Mouse (Mus musculus): ENCODE measurements around the gene Iqsec2. TPM values are rescaled to one million over a fixed set of nuclear protein-coding genes. Genes with fewer than 3 reads are reported as not detected.

Iqsec2 gene
- total and polyA plus RNA-seq, 3 experiments = 0.19 to 1.7 TPM; not detected in 1

GRCm38 (mm10) chrX:152214703-152215102 is 70.6 kb downstream of the Iqsec2 start:
- no peak overlapping the region for H3K9ac ChIP-seq (ENCODE audit: control insufficient read depth, low read depth, low read length, poor library complexity, severe bottlenecking)
- H3K9me3 ChIP-seq (replicated peaks; ENCODE audit: insufficient read depth, low read length) = no peaks in the 10 kb centered on the region
- no peak overlapping the region for H3K4me3 ChIP-seq (ENCODE audit: control insufficient read depth in 1 of 2, insufficient read depth in 1 of 2, low read depth in 2 of 2, low read length in 2 of 2)
- H3K36me3 ChIP-seq (ENCODE audit: control insufficient read depth in 1 of 2, insufficient read depth in 2 of 2, low read length in 2 of 2) = peaks cover 0 to 5% of the 10 kb centered on the region in 2 experiments; a peak in 1 of 4 replicates
- H3K4me1 ChIP-seq (ENCODE audit: control insufficient read depth in 1 of 2, insufficient read depth in 2 of 2, low read length in 2 of 2) = peaks cover 0 to 3% of the 10 kb centered on the region in 2 experiments; a peak in 2 of 4 replicates
- TF ChIP-seq EP300 (IDR thresholded peaks at IDR 0.05; ENCODE audit: low read depth in 1 of 2, low read length in 2 of 2) (peak in 1 of 2 experiments; percentile 77; a peak in 2 of 4 replicates), RCOR1 (IDR thresholded peaks at IDR 0.05; ENCODE audit: low read depth, low read length) (peak; percentile 65), GATA1 (IDR thresholded peaks at IDR 0.05; ENCODE audit: low read depth, low read length) (peak; percentile 64), POLR2AphosphoS5 (IDR thresholded peaks at IDR 0.05; ENCODE audit: borderline replicate concordance, low read depth, low read length) (no peak), MAZ (IDR thresholded peaks at IDR 0.05; ENCODE audit: low read depth, low read length) (no peak), E2F4 (IDR thresholded peaks at IDR 0.05; ENCODE audit: borderline replicate concordance, low read depth, low read length) (no peak), ETS1 (IDR thresholded peaks at IDR 0.05; ENCODE audit: low read depth, low read length) (no peak)
- H3K79me2 ChIP-seq (ENCODE audit: control insufficient read depth, insufficient read depth, low read length, poor library complexity) = no peaks in the 10 kb centered on the region
- no peak overlapping the region for H3K27ac ChIP-seq (ENCODE audit: control insufficient read depth, low read depth, low read length)
- peak; percentile 73 for DNase-seq (ENCODE audit: low read depth, low spot score)
- peaks cover 0 to 1% of the 10 kb centered on the region in 2 experiments; a peak in 1 of 4 replicates for H3K27me3 ChIP-seq (ENCODE audit: control insufficient read depth in 1 of 2, insufficient read depth in 2 of 2, low read length in 2 of 2)

- TF ChIP-seq ETS1 (IDR thresholded peaks at IDR 0.05; ENCODE audit: low read depth, low read length) (no peak), MEF2A (IDR thresholded peaks at IDR 0.05; ENCODE audit: extremely low read depth, insufficient replicate concordance, low read depth, low read length, poor library complexity, severe bottlenecking) (no peak), ZNF384 (IDR thresholded peaks at IDR 0.05; ENCODE audit: low read depth, low read length) (no peak), TBP (IDR thresholded peaks at IDR 0.05; ENCODE audit: low read depth, low read length) (no peak), NRF1 (IDR thresholded peaks at IDR 0.05; ENCODE audit: insufficient read depth, low read depth, low read length, poor library complexity, severe bottlenecking) (no peak), EP300 (IDR thresholded peaks at IDR 0.05; ENCODE audit: low read depth in 1 of 2, low read length in 2 of 2) (no peak)
- no peaks in the 10 kb centered on the region for H3K9me3 ChIP-seq (replicated peaks; ENCODE audit: insufficient read depth, low read length)
These were observed 74.5 kb downstream of the Iqsec2 start for GRCm38 (mm10) chrX:152218529-152218928.

GRCm38 (mm10) chrX:152221721-152222120 is 77.7 kb downstream of the Iqsec2 start:
- no peaks in the 10 kb centered on the region for H3K27me3 ChIP-seq (ENCODE audit: control insufficient read depth in 1 of 2, insufficient read depth in 2 of 2, low read length in 2 of 2)
- TF ChIP-seq RCOR1 (IDR thresholded peaks at IDR 0.05; ENCODE audit: low read depth, low read length) (no peak), USF2 (IDR thresholded peaks at IDR 0.05; ENCODE audit: borderline replicate concordance in 1 of 2, insufficient read depth in 1 of 2, low read depth in 1 of 2, low read length in 2 of 2) (no peak), UBTF (IDR thresholded peaks at IDR 0.05; ENCODE audit: borderline replicate concordance, insufficient read depth, low read depth, low read length) (no peak), CHD2 (IDR thresholded peaks at IDR 0.05; ENCODE audit: low read length) (no peak), TBP (IDR thresholded peaks at IDR 0.05; ENCODE audit: low read depth, low read length) (no peak), MAZ (IDR thresholded peaks at IDR 0.05; ENCODE audit: low read depth, low read length) (no peak), JUND (IDR thresholded peaks at IDR 0.05; ENCODE audit: low read depth, low read length) (no peak)

More at GRCm38 (mm10) chrX:152218529-152218928, 74.5 kb downstream of the Iqsec2 start:
- Histone ChIP-seq H3K79me2 (ENCODE audit: control insufficient read depth, insufficient read depth, low read length, poor library complexity) (no peaks in the 10 kb centered on the region), H3K4me1 (ENCODE audit: control insufficient read depth in 1 of 2, insufficient read depth in 2 of 2, low read length in 2 of 2) (peaks cover 0 to 3% of the 10 kb centered on the region in 2 experiments; a peak in 2 of 4 replicates), H3K9ac (ENCODE audit: control insufficient read depth, low read depth, low read length, poor library complexity, severe bottlenecking) (no peak overlapping the region), H3K27ac (ENCODE audit: control insufficient read depth, low read depth, low read length) (no peak overlapping the region), H3K4me3 (ENCODE audit: control insufficient read depth in 1 of 2, insufficient read depth in 1 of 2, low read depth in 2 of 2, low read length in 2 of 2) (no peak overlapping the region), H3K27me3 (ENCODE audit: control insufficient read depth in 1 of 2, insufficient read depth in 2 of 2, low read length in 2 of 2) (no peaks in the 10 kb centered on the region), H3K36me3 (ENCODE audit: control insufficient read depth in 1 of 2, insufficient read depth in 2 of 2, low read length in 2 of 2) (peaks cover 0 to 5% of the 10 kb centered on the region in 2 experiments; a peak in 1 of 4 replicates)
- no peak for DNase-seq (ENCODE audit: low read depth, low spot score)

More at GRCm38 (mm10) chrX:152221721-152222120, 77.7 kb downstream of the Iqsec2 start:
- H3K27ac ChIP-seq (ENCODE audit: control insufficient read depth, low read depth, low read length) = no peak overlapping the region
- no peak overlapping the region for H3K4me3 ChIP-seq (ENCODE audit: control insufficient read depth in 1 of 2, insufficient read depth in 1 of 2, low read depth in 2 of 2, low read length in 2 of 2)
- no peaks in the 10 kb centered on the region for H3K9me3 ChIP-seq (replicated peaks; ENCODE audit: insufficient read depth, low read length)
- H3K79me2 ChIP-seq (ENCODE audit: control insufficient read depth, insufficient read depth, low read length, poor library complexity) = no peaks in the 10 kb centered on the region
- DNase-seq (ENCODE audit: low read depth, low spot score) = no peak
- 0 out of 4 replicates have a peak, but pooled peaks cover 0 to 2% of the 10 kb centered on the region in 2 experiments for H3K36me3 ChIP-seq (ENCODE audit: control insufficient read depth in 1 of 2, insufficient read depth in 2 of 2, low read length in 2 of 2)
- H3K9ac ChIP-seq (ENCODE audit: control insufficient read depth, low read depth, low read length, poor library complexity, severe bottlenecking) = no peak overlapping the region
- H3K4me1 ChIP-seq (ENCODE audit: control insufficient read depth in 1 of 2, insufficient read depth in 2 of 2, low read length in 2 of 2) = peaks cover 0 to 3% of the 10 kb centered on the region in 2 experiments; a peak in 2 of 4 replicates

Measured in MEL (cell line).